In the genomic region with DNA sequence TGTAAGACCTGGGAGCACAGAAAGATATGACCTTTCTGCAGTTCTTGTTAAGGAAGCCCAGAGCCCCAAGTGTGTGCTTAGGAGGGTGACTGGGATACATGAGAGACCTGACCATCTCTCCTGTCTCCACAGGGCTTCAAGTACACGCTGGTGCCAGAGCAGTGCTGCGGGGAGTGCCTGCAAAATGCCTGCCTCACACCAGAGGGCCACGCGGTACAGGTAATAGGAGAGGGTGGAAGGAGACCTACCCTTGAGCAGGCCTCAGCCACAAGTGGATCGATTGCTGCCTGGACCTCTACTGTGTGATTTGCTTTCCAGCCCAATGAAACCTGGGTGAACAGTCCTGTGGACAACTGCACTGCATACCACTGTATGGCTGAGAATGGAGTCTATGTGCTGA, we compare ENCODE assay signal across 19 mouse cellular contexts. TPM values are rescaled to one million over a fixed set of nuclear protein-coding genes. Genes with fewer than 3 reads are reported as not detected.
DNase-seq lines count a peak whose midpoint lies in the region; ATAC-seq and TF ChIP-seq lines count a peak whose summit lies in the region.
"Had no signal": no experiment of that assay in that cellular context is flagged by ENCODE, and none has a peak within 500 bp of the region (broad histone marks: within the 10 kb centered on the region; RNA-seq: fewer than 3 reads in every experiment).

No protein-coding gene starts in this region.

- H3K36me3 ChIP-seq in heart, postnatal 0 days (replicated peaks; ENCODE audit: control insufficient read depth, insufficient read depth, low read length): peaks cover 22% of the 10 kb centered on the region
- H3K36me3 ChIP-seq in liver, adult 2 months (ENCODE audit: control insufficient read depth, insufficient read depth, low read length): peaks cover 4% of the 10 kb centered on the region; the same call in 1 of the 2 replicates
- H3K36me3 ChIP-seq in liver, embryonic 12.5 days: peaks cover 23% of the 10 kb centered on the region
- H3K36me3 ChIP-seq in CH12.LX (replicated peaks in 1 of 2; ENCODE audit: control insufficient read depth in 1 of 2, insufficient read depth in 1 of 2, low read length in 1 of 2): peaks cover 4 to 31% of the 10 kb centered on the region in 2 experiments

- TF ChIP-seq EP300 in heart, postnatal 0 days (IDR thresholded peaks at IDR 0.05; ENCODE audit: low read depth): no peak
- TF ChIP-seq EP300 in CH12.LX (IDR thresholded peaks at IDR 0.05; ENCODE audit: low read length): no peak

- peak; percentile 33; the same call in 1 of the 2 replicates for ATAC-seq in heart, postnatal 0 days (ENCODE audit: insufficient read depth, low read depth)
- ATAC-seq in liver, embryonic 12.5 days: no peak
- ATAC-seq in granulocyte monocyte progenitor cell, adult 5-6 weeks (replicated peaks; ENCODE audit: poor library complexity, severe bottlenecking): 0 out of 2 replicates have a peak, but pooled peaks have one; percentile 30
- ATAC-seq in erythroblast, adult 5-6 weeks (replicated peaks; ENCODE audit: low FRiP score, poor library complexity, severe bottlenecking): no peak
- ATAC-seq: midbrain, embryonic 13.5 days had no signal

- no peak for DNase-seq in heart, postnatal 0 days (ENCODE audit: low spot score)
- DNase-seq in heart, adult 8-10 months (ENCODE audit: low spot score): no peak
- peak; percentile 16 for DNase-seq in liver, adult 2 months (ENCODE audit: extremely low read depth, low read depth, low spot score)
- no peak for DNase-seq in CH12.LX (ENCODE audit: extremely low read depth)
- no peak for DNase-seq in left cerebral cortex, postnatal 14 days (ENCODE audit: low spot score in 2 of 2)
- DNase-seq: cerebellum, adult 9-11 months; gastrocnemius, adult 2 months; kidney, postnatal 14 days; layer of hippocampus, postnatal 36 days; lung, postnatal 36 days had no signal

- no peak overlapping the region for H3K27ac ChIP-seq in heart, postnatal 0 days (ENCODE audit: low read depth)
- no peak overlapping the region for H3K27ac ChIP-seq in liver, adult 2 months (replicated peaks; ENCODE audit: insufficient read depth, low read depth, low read length)
- H3K27ac ChIP-seq in liver, embryonic 12.5 days: no peak overlapping the region
- H3K27ac ChIP-seq in CH12.LX (ENCODE audit: insufficient read depth, low read depth): no peak overlapping the region
- H3K27ac ChIP-seq: embryonic facial prominence, embryonic 10.5 days; forebrain, embryonic 10.5 days; gastrocnemius, adult 2 months; hindbrain, embryonic 15.5 days; limb, embryonic 13.5 days; midbrain, embryonic 13.5 days; neural tube, embryonic 13.5 days had no signal

- in situ Hi-C loops in CH12.LX (cut with MboI; ENCODE audit: low pct_ligation_motif_present, low pct_unique_long_range_greater_than_20kb, low sequenced_read_pairs): no loop called here

- H3K9me3 ChIP-seq in heart, postnatal 0 days (replicated peaks; ENCODE audit: control insufficient read depth, low read length): no peaks in the 10 kb centered on the region
- H3K9me3 ChIP-seq in liver, embryonic 12.5 days (replicated peaks): no peaks in the 10 kb centered on the region
- H3K9me3 ChIP-seq in CH12.LX (replicated peaks; ENCODE audit: low read length): no peaks in the 10 kb centered on the region
- H3K9me3 ChIP-seq: embryonic facial prominence, embryonic 10.5 days; forebrain, embryonic 10.5 days; hindbrain, embryonic 15.5 days; limb, embryonic 13.5 days; midbrain, embryonic 13.5 days; neural tube, embryonic 13.5 days had no signal

- peak; percentile 38 for TF ChIP-seq RAD21 in CH12.LX (IDR thresholded peaks at IDR 0.05; ENCODE audit: low read depth, low read length)

- dilution Hi-C loops in CH12.LX (cut with MboI; ENCODE audit: extremely low pct_ligation_motif_present, extremely low pct_unique_long_range_greater_than_20kb, low sequenced_read_pairs): no loop called here

- no peak overlapping the region for H3K9ac ChIP-seq in heart, postnatal 0 days (replicated peaks; ENCODE audit: low read depth, low read length)
- H3K9ac ChIP-seq in liver, adult 2 months (ENCODE audit: low read depth, low read length): no peak overlapping the region
- H3K9ac ChIP-seq in liver, embryonic 12.5 days: no peak overlapping the region
- no peak overlapping the region for H3K9ac ChIP-seq in CH12.LX (ENCODE audit: insufficient read depth, low read depth)
- H3K9ac ChIP-seq: hindbrain, embryonic 15.5 days; limb, embryonic 13.5 days; midbrain, embryonic 13.5 days; neural tube, embryonic 13.5 days had no signal

- intact Hi-C loops in left cerebral cortex, postnatal 14 days (cut with DNase I): no loop called here

- H3K27me3 ChIP-seq in heart, postnatal 0 days (ENCODE audit: control insufficient read depth, insufficient read depth, low read length): no peaks in the 10 kb centered on the region
- no peaks in the 10 kb centered on the region for H3K27me3 ChIP-seq in liver, adult 2 months (ENCODE audit: control insufficient read depth, insufficient read depth, low read length)
- H3K27me3 ChIP-seq in liver, embryonic 12.5 days (replicated peaks): 0 out of 2 replicates have a peak, but pooled peaks cover 5% of the 10 kb centered on the region
- H3K27me3 ChIP-seq in CH12.LX (replicated peaks): peaks cover 19% of the 10 kb centered on the region
- H3K27me3 ChIP-seq: hindbrain, embryonic 15.5 days; limb, embryonic 13.5 days; midbrain, embryonic 13.5 days; neural tube, embryonic 13.5 days had no signal

- H3K4me1 ChIP-seq in heart, postnatal 0 days (ENCODE audit: control insufficient read depth, insufficient read depth): no peaks in the 10 kb centered on the region
- no peaks in the 10 kb centered on the region for H3K4me1 ChIP-seq in liver, adult 2 months (ENCODE audit: control insufficient read depth, insufficient read depth, low read length)
- H3K4me1 ChIP-seq in liver, embryonic 12.5 days: no peaks in the 10 kb centered on the region
- no peaks in the 10 kb centered on the region for H3K4me1 ChIP-seq in CH12.LX (ENCODE audit: control insufficient read depth in 1 of 2, insufficient read depth in 2 of 2)
- H3K4me1 ChIP-seq: embryonic facial prominence, embryonic 10.5 days; forebrain, embryonic 10.5 days; hindbrain, embryonic 15.5 days; limb, embryonic 13.5 days; midbrain, embryonic 13.5 days; neural tube, embryonic 13.5 days had no signal

- peak; percentile 28 for TF ChIP-seq CTCF in heart, postnatal 0 days (IDR thresholded peaks at IDR 0.05; ENCODE audit: low read depth)
- peak; percentile 61 for TF ChIP-seq CTCF in liver, adult 2 months (IDR thresholded peaks at IDR 0.05; ENCODE audit: low read depth, low read length)
- TF ChIP-seq CTCF in CH12.LX (conservative IDR thresholded peaks at IDR 0.05 in 1 of 2, IDR thresholded peaks at IDR 0.05 in 1 of 2; ENCODE audit: low read depth in 2 of 2, low read length in 2 of 2): peak in 1 of 2 experiments; percentile 30; a peak in 1 of 4 replicates

- no peak overlapping the region for H3K4me3 ChIP-seq in heart, postnatal 0 days (ENCODE audit: low read depth, low read length)
- H3K4me3 ChIP-seq in liver, adult 2 months (ENCODE audit: insufficient read depth, low read depth, low read length): no peak overlapping the region
- H3K4me3 ChIP-seq in liver, embryonic 12.5 days: no peak overlapping the region
- no peak overlapping the region for H3K4me3 ChIP-seq in CH12.LX (replicated peaks in 1 of 3; ENCODE audit: low read depth in 2 of 3, low read length in 2 of 3, poor library complexity in 1 of 3)
- H3K4me3 ChIP-seq: embryonic facial prominence, embryonic 10.5 days; forebrain, embryonic 10.5 days; gastrocnemius, adult 2 months; hindbrain, embryonic 15.5 days; limb, embryonic 13.5 days; midbrain, embryonic 13.5 days; neural tube, embryonic 13.5 days had no signal

- no peak overlapping the region for H3K4me2 ChIP-seq in heart, postnatal 0 days (ENCODE audit: low read depth, low read length)
- no peak overlapping the region for H3K4me2 ChIP-seq in liver, embryonic 12.5 days
- H3K4me2 ChIP-seq in CH12.LX (ENCODE audit: insufficient read depth, low read depth, poor library complexity, severe bottlenecking): no peak overlapping the region
- H3K4me2 ChIP-seq: hindbrain, embryonic 15.5 days; limb, embryonic 13.5 days; midbrain, embryonic 13.5 days; neural tube, embryonic 13.5 days had no signal

- no peaks in the 10 kb centered on the region for H3K79me2 ChIP-seq in liver, adult 2 months (ENCODE audit: control insufficient read depth, insufficient read depth, low read length)
- H3K79me2 ChIP-seq in CH12.LX (replicated peaks; ENCODE audit: control insufficient read depth, extremely low read depth, insufficient read depth, poor library complexity, severe bottlenecking): no peaks in the 10 kb centered on the region

- WGBS in heart, postnatal 0 days: 75% methylated on average over 5 of the region's 5 CpGs
- WGBS in liver, adult 2 months: 78% methylated on average over 5 of the region's 5 CpGs
- 71% methylated on average over 5 of the region's 5 CpGs for WGBS in liver, embryonic 12.5 days (ENCODE audit: insufficient replicate concordance)

- no peak for TF ChIP-seq POLR2A in liver, adult 2 months (IDR thresholded peaks at IDR 0.05; ENCODE audit: extremely low read depth, insufficient read depth, low read length)
- no peak for TF ChIP-seq POLR2A in CH12.LX (IDR thresholded peaks at IDR 0.05; ENCODE audit: low read depth, low read length)

RNA-seq across cellular contexts. Expression of gene Muc5b, which starts 31.7 kb away (rescaled TPM):
- total RNA-seq in heart, postnatal 0 days (2014; rRNA removed; ENCODE audit: low replicate concordance): 0.08 and 3.6 TPM in 2 replicates
- polyA plus RNA-seq in heart, postnatal 0 days (2015; fragmentation: Nextera tagmentation; extraction: Ambion mirVana): 0.01 and 2.2 TPM in 2 replicates
- under 1 TPM in 1 of 4 experiments, not detected in 3; 0.23 TPM for total RNA-seq in heart, adult 8-10 months (2022)
- total RNA-seq in liver, adult 2 months (2014; rRNA removed): not detected in 2 replicates
- under 0.01 TPM in 1 of 2 replicates, not detected in the other for polyA plus RNA-seq in liver, adult 2 months (2012; rRNA removed)
- 0.01 TPM in 1 of 2 replicates, not detected in the other for polyA plus RNA-seq in liver, embryonic 12.5 days (2016; fragmentation: Nextera tagmentation; extraction: Ambion mirVana)
- total RNA-seq in CH12.LX (2012; rRNA removed) (not detected in 2 replicates), CH12.LX (2014; rRNA removed) (not detected in 2 replicates)
- polyA plus RNA-seq in CH12.LX (2012; ENCODE audit: insufficient read length, low read depth): not detected in 2 replicates
- total RNA-seq in granulocyte monocyte progenitor cell, adult 5-6 weeks (2014; fragmentation: Nextera tagmentation): 0.04 and 0.21 TPM in 2 replicates
- total RNA-seq in granulocyte monocyte progenitor cell, adult 5-6 weeks (2017): under 0.01 TPM in 2 replicates
- total RNA-seq in erythroblast, adult 5-6 weeks (2015; ENCODE audit: low replicate concordance): not detected in 2 replicates
- total RNA-seq in erythroblast, adult 5-6 weeks (2017; ENCODE audit: low replicate concordance): not detected in 2 replicates
- not detected for total RNA-seq in left cerebral cortex, postnatal 14 days (2021)
- total RNA-seq: gastrocnemius, adult 2 months; layer of hippocampus, postnatal 36 days had no signal

RNA-seq across cellular contexts. Expression of gene Tollip, which starts 47.8 kb away (rescaled TPM):
- total RNA-seq in heart, postnatal 0 days (2014; rRNA removed; ENCODE audit: low replicate concordance): 60.0 and 70.3 TPM in 2 replicates
- 28.1 and 30.8 TPM in 2 replicates for polyA plus RNA-seq in heart, postnatal 0 days (2015; fragmentation: Nextera tagmentation; extraction: Ambion mirVana)
- total RNA-seq in heart, adult 8-10 months (2022): 10 to 100 TPM; 55.3 to 61.2 (median 57.8) TPM
- 25.9 and 32.3 TPM in 2 replicates for total RNA-seq in liver, adult 2 months (2014; rRNA removed)
- polyA plus RNA-seq in liver, adult 2 months (2012; rRNA removed): 48.2 and 51.6 TPM in 2 replicates
- polyA plus RNA-seq in liver, embryonic 12.5 days (2016; fragmentation: Nextera tagmentation; extraction: Ambion mirVana): 30.9 and 31.0 TPM in 2 replicates
- total RNA-seq in CH12.LX (2012; rRNA removed) (16.9 and 18.8 TPM in 2 replicates), CH12.LX (2014; rRNA removed) (22.3 and 22.8 TPM in 2 replicates)
- 24.4 and 29.6 TPM in 2 replicates for polyA plus RNA-seq in CH12.LX (2012; ENCODE audit: insufficient read length, low read depth)
- 25.2 and 34.4 TPM in 2 replicates for total RNA-seq in granulocyte monocyte progenitor cell, adult 5-6 weeks (2014; fragmentation: Nextera tagmentation)
- 21.1 and 28.3 TPM in 2 replicates for total RNA-seq in granulocyte monocyte progenitor cell, adult 5-6 weeks (2017)
- total RNA-seq in erythroblast, adult 5-6 weeks (2015; ENCODE audit: low replicate concordance): 7.3 and 25.5 TPM in 2 replicates
- 16.4 and 19.4 TPM in 2 replicates for total RNA-seq in erythroblast, adult 5-6 weeks (2017; ENCODE audit: low replicate concordance)
- 100 to 1,000 TPM; 142 to 160 TPM for total RNA-seq in left cerebral cortex, postnatal 14 days (2021)

Comparison
In these comparisons a context has a peak if more than half of its experiments do, and no peak if none do; other contexts are left out.
1. ATAC-seq: peak in heart, postnatal 0 days (single experiment) and granulocyte monocyte progenitor cell, adult 5-6 weeks (single experiment); none in liver, embryonic 12.5 days (single experiment) and erythroblast, adult 5-6 weeks (single experiment).